7 mouse cellular contexts compared by ENCODE assay signal in the genomic region with DNA sequence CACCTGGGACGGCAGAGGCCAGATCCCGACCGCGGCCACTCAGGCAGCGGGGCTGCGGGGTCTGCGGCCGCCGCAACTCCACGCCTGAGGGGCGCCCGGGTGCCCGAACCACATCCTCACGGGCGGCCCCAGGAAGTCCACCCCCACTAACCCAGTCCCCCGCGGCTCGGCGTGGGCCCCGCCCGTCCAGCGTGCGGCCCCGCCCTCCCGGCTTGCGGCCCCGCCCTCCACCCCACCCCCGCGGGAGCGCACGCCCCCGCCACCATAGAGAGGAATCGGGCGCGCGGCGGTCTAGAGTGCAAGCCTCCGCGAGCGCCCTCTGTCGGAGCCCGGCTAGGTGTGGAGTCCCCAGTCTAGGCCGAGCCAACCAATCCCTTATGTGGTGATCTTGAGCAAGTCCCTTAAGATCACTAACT. TPM values are rescaled to one million over a fixed set of nuclear protein-coding genes. Genes with fewer than 3 reads are reported as not detected.
A peak's percentile ranks its signal among the peaks of the same experiment; 100 is the strongest.
DNase-seq lines count a peak whose midpoint lies in the region; ATAC-seq and TF ChIP-seq lines count a peak whose summit lies in the region.

A gene (minus strand): TSS at position 180 of the 416 bp plus-strand sequence.

- DNase-seq in adrenal gland, adult 8-10 months = peak; percentile 82
- DNase-seq in embryo, embryonic 9.5 days (ENCODE audit: extremely low spot score) = peak; percentile 91
- DNase-seq in gonadal fat pad, adult 2 months (ENCODE audit: low read depth) = no peak
- peak; percentile 97 for DNase-seq in left cerebral cortex, postnatal 4 days

- peak within 1 kb of the TSS; percentile 81 for H3K9ac ChIP-seq in intestine, postnatal 0 days (ENCODE audit: low read depth, low read length)
- H3K9ac ChIP-seq in midbrain, embryonic 12.5 days (replicated peaks) = peak within 1 kb of the TSS; percentile 77

- 0 out of 2 replicates have a peak, but pooled peaks have one; percentile 40 for TF ChIP-seq POLR2A in small intestine, adult 2 months (IDR thresholded peaks at IDR 0.05; ENCODE audit: low read depth, low read length)

- H3K9me3 ChIP-seq in intestine, postnatal 0 days (ENCODE audit: control insufficient read depth) = no peaks in the 10 kb centered on the region
- no peaks in the 10 kb centered on the region for H3K9me3 ChIP-seq in midbrain, embryonic 12.5 days

- TF ChIP-seq CTCF in intestine, postnatal 0 days (IDR thresholded peaks at IDR 0.05; ENCODE audit: low read depth) = peak; percentile 87
- TF ChIP-seq CTCF in small intestine, adult 2 months (IDR thresholded peaks at IDR 0.05; ENCODE audit: extremely low read depth, insufficient read length, insufficient replicate concordance, low read depth, low read length) = peak; percentile 83

- H3K4me2 ChIP-seq in intestine, postnatal 0 days (replicated peaks; ENCODE audit: low read depth) = peak within 1 kb of the TSS; percentile 77
- H3K4me2 ChIP-seq in midbrain, embryonic 12.5 days (replicated peaks) = peak within 1 kb of the TSS; percentile 81

- H3K36me3 ChIP-seq in intestine, postnatal 0 days (ENCODE audit: control insufficient read depth, insufficient read depth) = no peaks in the 10 kb centered on the region
- no peaks in the 10 kb centered on the region for H3K36me3 ChIP-seq in midbrain, embryonic 12.5 days
- H3K36me3 ChIP-seq in small intestine, adult 2 months (ENCODE audit: control insufficient read depth, insufficient read depth, low read length) = no peaks in the 10 kb centered on the region

- ATAC-seq in intestine, postnatal 0 days = peak; percentile 92
- peak; percentile 94 for ATAC-seq in midbrain, embryonic 12.5 days (ENCODE audit: low FRiP score, low read depth)

- H3K27me3 ChIP-seq in intestine, postnatal 0 days (replicated peaks; ENCODE audit: control insufficient read depth, insufficient read depth, low read length) = no peaks in the 10 kb centered on the region
- 0 out of 2 replicates have a peak, but pooled peaks cover 3% of the 10 kb centered on the region for H3K27me3 ChIP-seq in midbrain, embryonic 12.5 days
- H3K27me3 ChIP-seq in small intestine, adult 2 months (ENCODE audit: control insufficient read depth, insufficient read depth, low read length) = no peaks in the 10 kb centered on the region

- 0% methylated on average over 38 of the region's 43 CpGs for WGBS in intestine, postnatal 0 days
- WGBS in midbrain, embryonic 12.5 days = 1% methylated on average over 42 of the region's 43 CpGs
- WGBS in small intestine, adult 2 months = under 1% methylated on average over 42 of the region's 43 CpGs

- H3K4me3 ChIP-seq in intestine, postnatal 0 days (ENCODE audit: low read depth, low read length) = peak within 1 kb of the TSS; percentile 95
- peak within 1 kb of the TSS; percentile 68 for H3K4me3 ChIP-seq in midbrain, embryonic 12.5 days
- peak within 1 kb of the TSS; percentile 89 for H3K4me3 ChIP-seq in small intestine, adult 2 months (ENCODE audit: low read depth, low read length)

- intact Hi-C loops in left cerebral cortex, postnatal 4 days (cut with DNase I) = no loop called here

- H3K4me1 ChIP-seq in intestine, postnatal 0 days (replicated peaks; ENCODE audit: control insufficient read depth, insufficient read depth, low read length) = no peaks in the 10 kb centered on the region
- H3K4me1 ChIP-seq in midbrain, embryonic 12.5 days = peaks cover 16% of the 10 kb centered on the region; the same call in 1 of the 2 replicates
- H3K4me1 ChIP-seq in small intestine, adult 2 months (ENCODE audit: control insufficient read depth, insufficient read depth, insufficient read length, low read length) = no peaks in the 10 kb centered on the region

- H3K27ac ChIP-seq in intestine, postnatal 0 days (ENCODE audit: low read depth, low read length) = peak within 1 kb of the TSS; percentile 87
- H3K27ac ChIP-seq in midbrain, embryonic 12.5 days (replicated peaks) = no peak within 1 kb of the TSS
- H3K27ac ChIP-seq in small intestine, adult 2 months (ENCODE audit: insufficient read depth, low read depth, low read length) = peak within 1 kb of the TSS; percentile 59

RNA-seq across cellular contexts. Expression of the gene that starts here (rescaled TPM):
- 10 to 100 TPM in 2 of 4 experiments, 1 to 10 TPM in 2; 9.0 to 12.4 (median 10.5) TPM for total RNA-seq in adrenal gland, adult 8-10 months (2022)
- polyA plus RNA-seq in gonadal fat pad, adult 2 months (2012; rRNA removed) = 18.2 and 22.5 TPM in 2 replicates
- 9.7 and 9.8 TPM in 2 replicates for polyA plus RNA-seq in intestine, postnatal 0 days (2015; fragmentation: Nextera tagmentation; extraction: Ambion mirVana)
- total RNA-seq in left cerebral cortex, postnatal 4 days (2021) = 1 to 10 TPM; 2.7 to 3.0 TPM
- 7.9 and 8.9 TPM in 2 replicates for polyA plus RNA-seq in midbrain, embryonic 12.5 days (2016; fragmentation: Nextera tagmentation; extraction: Ambion mirVana)
- 7.0 and 8.9 TPM in 2 replicates for polyA plus RNA-seq in small intestine, adult 2 months (2012; rRNA removed)
